Mouse (Mus musculus) stomach, postnatal 0 days (tissue): ENCODE data around the gene Cntn2.

Experiments used
- CTCF ChIP-seq: IDR thresholded peaks from 2 replicates; pipeline ENCODE4 v1.5.1; 2016; ENCODE audit warnings: antibody characterized with exemption, low read depth, mild to moderate bottlenecking, moderate library complexity
- EP300 ChIP-seq: optimal IDR thresholded peaks from 2 replicates; pipeline ENCODE3; 2016; ENCODE audit warnings: antibody characterized with exemption

DNA sequence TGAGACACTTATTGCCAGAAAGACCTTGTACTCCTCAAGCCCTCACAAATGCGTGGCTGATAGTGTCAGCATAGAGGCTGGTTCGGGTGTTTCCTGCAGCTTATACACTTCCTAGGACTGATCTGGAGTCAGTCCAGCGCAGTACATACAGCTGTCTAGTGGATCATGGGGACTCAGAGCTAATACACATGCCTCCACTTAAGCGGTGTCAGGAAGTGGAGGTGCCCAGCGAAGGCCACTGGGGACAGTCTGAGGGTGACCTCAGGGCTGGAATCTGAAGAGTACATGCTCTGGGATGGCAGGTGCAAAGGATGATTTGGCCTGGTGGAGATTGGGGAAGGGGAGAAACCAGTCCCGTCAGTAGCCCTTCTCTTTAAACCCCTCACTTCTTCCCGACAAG, 2.4 kb downstream of the Cntn2 start:
- TF ChIP-seq CTCF = no peak
- no peak for TF ChIP-seq EP300
